Mouse (Mus musculus) stomach, embryonic 16.5 days (tissue): ENCODE measurements at regions not wholly inside any gene's neighbourhood (a gene's known extent, or its start where the extent isn't known, plus 50 kb on each side); places are given as distances from the start of the nearest gene placed in this dataset.

Source experiments
- ATAC-seq: fragments of 200-750 bp; cut with Nextera tagmentation; 2 replicates; pipeline ENCODE4 v1.8.0; 2017; ENCODE audit warnings: moderate number of reproducible peaks, moderate TSS enrichment; ENCODE audit not compliant: insufficient read depth, low FRiP score
- H3K27ac ChIP-seq: fragments of 300-500 bp; sonication (generic); 2 replicates; pipeline ENCODE4 v1.5.1; 2014; ENCODE audit warnings: low read length
- H3K27me3 ChIP-seq: fragments of 300-500 bp; sonication (generic); 2 replicates; pipeline ENCODE4 v1.6.1; 2014; ENCODE audit warnings: low read length, control low read depth, mixed read lengths; ENCODE audit not compliant: control insufficient read depth, insufficient read depth
- H3K36me3 ChIP-seq: fragments of 300-500 bp; sonication (generic); 2 replicates; pipeline ENCODE4 v1.6.1; 2014; ENCODE audit warnings: low read length; ENCODE audit not compliant: control insufficient read depth, insufficient read depth
- H3K4me1 ChIP-seq: fragments of 300-500 bp; sonication (generic); 2 replicates; pipeline ENCODE4 v1.6.1; 2014; ENCODE audit warnings: low read length, control low read depth, mixed read lengths; ENCODE audit not compliant: control insufficient read depth, insufficient read depth
- H3K4me2 ChIP-seq: fragments of 300-500 bp; sonication (generic); 2 replicates; pipeline ENCODE4 v1.6.1; 2014; ENCODE audit warnings: low read depth, low read length, mixed read lengths
- H3K4me3 ChIP-seq: fragments of 300-500 bp; sonication (generic); replicated peaks from 2 replicates; pipeline ENCODE4 v1.5.1; 2014; ENCODE audit warnings: mild to moderate bottlenecking, low read length
- H3K9ac ChIP-seq: fragments of 300-500 bp; sonication (generic); 2 replicates; pipeline ENCODE4 v1.6.1; 2014; ENCODE audit warnings: low read length
- H3K9me3 ChIP-seq: fragments of 300-500 bp; sonication (generic); replicated peaks from 2 replicates; pipeline ENCODE4 v1.6.1; 2016; ENCODE audit warnings: low read length, control low read depth; ENCODE audit not compliant: control insufficient read depth
- WGBS: fragments of 180-500 bp; shearing (Covaris S2); extraction: QIAGEN DNeasy Blood & Tissue Kit; methylation state at CpG from one replicate; pipeline ENCODE4 v1.1.7; 2014; 5-methylcytosine and 5-hydroxymethylcytosine counted together

- Histone ChIP-seq H3K4me1 (0 out of 2 replicates have a peak, but pooled peaks cover 5% of the 10 kb centered on the region), H3K4me2 (no peak overlapping the region), H3K27ac (no peak overlapping the region), H3K27me3 (no peaks in the 10 kb centered on the region), H3K9me3 (no peaks in the 10 kb centered on the region), H3K4me3 (no peak overlapping the region), H3K36me3 (no peaks in the 10 kb centered on the region), H3K9ac (no peak overlapping the region)
- no peak for ATAC-seq
- WGBS, result 79% methylated on average over 4 of the region's 4 CpGs
Observed at GRCm38 (mm10) chr8:78034687-78035086, 178.4 kb upstream of the Ttc29 start.

DNA sequence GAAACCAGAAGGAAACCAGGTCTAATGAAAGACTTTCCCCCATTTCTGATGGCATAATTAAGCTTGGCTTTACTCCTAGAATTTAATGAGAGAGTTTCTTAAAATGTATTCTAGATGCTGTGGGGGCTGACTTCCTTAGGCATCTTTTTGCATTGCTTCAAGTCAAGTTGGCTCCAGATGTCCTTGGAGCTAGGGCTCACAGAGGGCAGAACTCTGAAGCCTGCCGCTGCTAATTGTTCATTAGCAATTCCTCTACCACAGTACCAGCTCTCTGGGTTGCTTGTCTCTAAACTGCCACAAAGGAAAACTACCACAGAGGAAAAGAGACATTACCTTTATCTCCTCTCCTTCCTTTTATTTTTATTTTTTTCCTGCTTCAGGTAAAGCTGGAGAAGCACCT, 175.9 kb upstream of the Ttc29 start:
- H3K9me3 ChIP-seq, result no peaks in the 10 kb centered on the region

GRCm38 (mm10) chr8:78046691-78047090, 166.4 kb upstream of the Ttc29 start:
- no peaks in the 10 kb centered on the region for H3K36me3 ChIP-seq
- H3K27me3 ChIP-seq, result no peaks in the 10 kb centered on the region
- no peak overlapping the region for H3K4me3 ChIP-seq
- H3K4me1 ChIP-seq, result no peaks in the 10 kb centered on the region
- ATAC-seq, result no peak
- H3K4me2 ChIP-seq, result no peak overlapping the region
- no peak overlapping the region for H3K27ac ChIP-seq
- no peaks in the 10 kb centered on the region for H3K9me3 ChIP-seq
- no peak overlapping the region for H3K9ac ChIP-seq
- 85% methylated on average over 3 of the region's 3 CpGs for WGBS

More for the DNA sequence above, 175.9 kb upstream of the Ttc29 start:
- 79% methylated on average over 1 of the region's 1 CpGs for WGBS
- Histone ChIP-seq H3K27me3 (no peaks in the 10 kb centered on the region), H3K36me3 (no peaks in the 10 kb centered on the region), H3K4me3 (no peak overlapping the region), H3K9ac (no peak overlapping the region), H3K4me1 (no peaks in the 10 kb centered on the region), H3K4me2 (no peak overlapping the region), H3K27ac (no peak overlapping the region)
- ATAC-seq, result no peak

- Histone ChIP-seq H3K4me1 (0 out of 2 replicates have a peak, but pooled peaks cover 3% of the 10 kb centered on the region), H3K9me3 (no peaks in the 10 kb centered on the region), H3K36me3 (no peaks in the 10 kb centered on the region), H3K4me3 (no peak overlapping the region), H3K27me3 (no peaks in the 10 kb centered on the region), H3K9ac (no peak overlapping the region), H3K27ac (no peak overlapping the region), H3K4me2 (no peak overlapping the region)
- ATAC-seq, result no peak
- WGBS, result 69% methylated on average over 3 of the region's 3 CpGs
Observed at GRCm38 (mm10) chr8:78050768-78051167, 162.3 kb upstream of the Ttc29 start.

GRCm38 (mm10) chr8:78054435-78054834, 158.7 kb upstream of the Ttc29 start:
- ATAC-seq, result no peak
- Histone ChIP-seq H3K9ac (no peak overlapping the region), H3K27ac (no peak overlapping the region), H3K36me3 (no peaks in the 10 kb centered on the region), H3K27me3 (no peaks in the 10 kb centered on the region), H3K4me1 (0 out of 2 replicates have a peak, but pooled peaks cover 3% of the 10 kb centered on the region), H3K4me2 (peak overlapping the region; percentile 29; the same call in 1 of the 2 replicates), H3K4me3 (no peak overlapping the region), H3K9me3 (no peaks in the 10 kb centered on the region)
- WGBS, result 12% methylated on average over 5 of the region's 5 CpGs

DNA sequence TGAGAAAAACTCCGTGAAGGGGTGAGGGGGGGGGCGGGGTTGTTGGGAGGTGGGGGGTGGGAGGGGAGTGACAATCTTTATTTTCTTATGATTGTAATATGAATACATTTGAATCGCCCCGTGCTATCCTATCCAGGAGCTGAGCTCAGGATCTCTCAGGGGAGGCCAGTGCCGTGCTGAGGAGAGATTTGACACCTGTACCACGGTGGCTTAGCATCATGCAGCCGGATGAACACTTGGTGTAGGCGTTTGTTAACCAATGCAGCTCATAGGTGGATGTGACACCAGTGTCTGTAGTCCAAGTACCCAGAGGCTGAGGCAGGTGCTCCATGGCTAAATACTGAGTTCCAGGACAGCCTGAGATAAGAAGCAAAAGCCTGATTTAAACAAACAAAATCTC, 158.2 kb upstream of the Ttc29 start:
- Histone ChIP-seq H3K27me3 (no peaks in the 10 kb centered on the region), H3K9me3 (no peaks in the 10 kb centered on the region), H3K27ac (no peak overlapping the region), H3K36me3 (no peaks in the 10 kb centered on the region), H3K4me1 (0 out of 2 replicates have a peak, but pooled peaks cover 3% of the 10 kb centered on the region), H3K4me2 (no peak overlapping the region), H3K9ac (no peak overlapping the region), H3K4me3 (no peak overlapping the region)
- ATAC-seq, result no peak
- WGBS, result 18% methylated on average over 8 of the region's 8 CpGs

GRCm38 (mm10) chr8:78055531-78055930, 157.6 kb upstream of the Ttc29 start:
- Histone ChIP-seq H3K9ac (no peak overlapping the region), H3K9me3 (no peaks in the 10 kb centered on the region), H3K4me1 (0 out of 2 replicates have a peak, but pooled peaks cover 3% of the 10 kb centered on the region), H3K27me3 (no peaks in the 10 kb centered on the region), H3K36me3 (no peaks in the 10 kb centered on the region), H3K27ac (no peak overlapping the region), H3K4me3 (no peak overlapping the region), H3K4me2 (no peak overlapping the region)
- 63% methylated on average over 3 of the region's 3 CpGs for WGBS
- no peak for ATAC-seq

DNA sequence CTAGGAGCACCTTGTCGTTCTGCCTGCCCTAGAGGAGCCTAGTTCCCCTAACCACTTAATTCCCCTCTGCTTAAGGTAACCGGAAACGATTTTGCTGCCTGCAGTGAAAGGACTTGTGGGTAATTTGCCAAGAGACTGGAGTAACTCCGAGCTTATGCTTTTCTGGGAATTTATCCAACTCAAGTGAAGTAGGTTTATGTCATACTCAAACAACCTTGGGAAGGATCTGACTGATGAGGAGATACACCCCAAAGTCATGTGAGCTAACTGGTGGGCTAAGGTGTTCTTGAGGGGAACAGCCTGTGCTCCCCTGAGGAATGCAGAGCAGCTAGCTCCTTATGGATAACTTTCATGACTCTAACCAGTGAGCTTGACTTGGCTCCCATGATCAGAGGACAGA, 155.7 kb upstream of the Ttc29 start:
- no peaks in the 10 kb centered on the region for H3K36me3 ChIP-seq
- H3K9ac ChIP-seq, result no peak overlapping the region
- 40% methylated on average over 4 of the region's 4 CpGs for whole genome bisulfite sequencing
- H3K4me3 ChIP-seq, result no peak overlapping the region
- no peak for ATAC-seq
- H3K4me2 ChIP-seq, result no peak overlapping the region
- no peaks in the 10 kb centered on the region for H3K27me3 ChIP-seq
- H3K27ac ChIP-seq, result no peak overlapping the region
- 0 out of 2 replicates have a peak, but pooled peaks cover 3% of the 10 kb centered on the region for H3K4me1 ChIP-seq
- no peaks in the 10 kb centered on the region for H3K9me3 ChIP-seq

GRCm38 (mm10) chr8:78061827-78062719, 151.0 kb upstream of the Ttc29 start:
- Histone ChIP-seq H3K4me2 (no peak overlapping the region), H3K36me3 (no peaks in the 10 kb centered on the region), H3K27ac (no peak overlapping the region), H3K4me1 (no peaks in the 10 kb centered on the region), H3K27me3 (no peaks in the 10 kb centered on the region), H3K9ac (no peak overlapping the region), H3K4me3 (no peak overlapping the region), H3K9me3 (no peaks in the 10 kb centered on the region)
- ATAC-seq, result no peak
- WGBS, result 47% methylated on average over 9 of the region's 9 CpGs
